Mouse (Mus musculus) T-cell, adult 66 days (primary cell): Measurements from ENCODE around the gene Unc5a. TPM values are rescaled to one million over a fixed set of nuclear protein-coding genes. Genes with fewer than 3 reads are reported as not detected.

Experiments used
- total RNA-seq, 2 experiments: library from RNA; stranded (reverse); gene quantifications; 3 replicates in 1 of 2; 4 replicates in 1 of 2; pipeline ENCODE4 v1.2.4; 2023

Unc5a gene
- 1 to 10 TPM; 1.2 to 4.3 TPM for total RNA-seq

DNA sequence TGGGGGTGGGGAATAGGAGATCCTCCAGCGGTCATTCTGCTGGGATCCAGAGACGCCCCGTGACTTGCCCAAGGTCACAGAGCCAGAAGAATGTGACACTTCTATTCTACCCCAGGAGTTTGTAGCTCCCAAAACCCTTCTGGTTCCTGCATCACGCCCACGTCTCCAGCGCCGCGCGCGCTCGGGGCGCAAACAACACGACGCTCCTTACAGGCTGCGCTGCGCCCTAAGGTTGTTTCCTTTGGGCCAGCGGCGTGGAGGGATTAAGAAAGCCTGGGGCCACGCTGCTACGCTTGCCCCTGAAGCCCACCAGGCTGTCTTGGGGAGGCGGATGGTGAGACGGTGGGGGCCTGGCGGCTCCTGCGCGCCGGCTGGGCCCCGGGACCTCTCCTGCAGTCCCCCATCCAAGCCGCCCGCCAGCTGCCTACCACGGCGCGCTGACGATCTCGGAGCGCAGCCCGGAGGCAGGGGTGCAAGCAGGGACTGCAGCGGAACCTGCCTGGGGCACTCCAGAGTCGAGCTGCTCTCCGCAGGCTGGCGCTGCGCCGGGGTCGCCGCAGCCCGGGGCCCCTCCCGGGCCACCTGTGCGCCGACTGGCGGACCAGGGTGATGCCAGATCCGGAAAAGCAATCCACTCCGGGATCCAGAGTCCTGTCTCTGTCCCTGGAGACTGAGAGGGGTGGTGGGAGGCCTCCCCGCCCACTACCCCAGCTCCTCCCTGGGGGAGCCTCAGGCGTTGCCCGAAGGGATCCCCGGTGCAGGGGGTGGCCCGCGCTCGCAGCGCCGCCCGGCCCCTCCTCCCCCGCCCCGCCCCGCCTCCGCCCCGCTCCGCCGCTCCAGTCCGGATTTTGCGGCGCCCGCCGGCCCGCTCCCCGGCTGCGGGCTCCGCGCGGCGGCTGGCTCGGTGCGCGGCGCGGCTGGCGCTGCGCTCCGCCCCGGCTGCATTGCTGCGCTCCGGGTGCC, at the start of gene Unc5a:
Gene Unc5a (plus strand): TSS at position 881 of the 963 bp plus-strand sequence.

DNA sequence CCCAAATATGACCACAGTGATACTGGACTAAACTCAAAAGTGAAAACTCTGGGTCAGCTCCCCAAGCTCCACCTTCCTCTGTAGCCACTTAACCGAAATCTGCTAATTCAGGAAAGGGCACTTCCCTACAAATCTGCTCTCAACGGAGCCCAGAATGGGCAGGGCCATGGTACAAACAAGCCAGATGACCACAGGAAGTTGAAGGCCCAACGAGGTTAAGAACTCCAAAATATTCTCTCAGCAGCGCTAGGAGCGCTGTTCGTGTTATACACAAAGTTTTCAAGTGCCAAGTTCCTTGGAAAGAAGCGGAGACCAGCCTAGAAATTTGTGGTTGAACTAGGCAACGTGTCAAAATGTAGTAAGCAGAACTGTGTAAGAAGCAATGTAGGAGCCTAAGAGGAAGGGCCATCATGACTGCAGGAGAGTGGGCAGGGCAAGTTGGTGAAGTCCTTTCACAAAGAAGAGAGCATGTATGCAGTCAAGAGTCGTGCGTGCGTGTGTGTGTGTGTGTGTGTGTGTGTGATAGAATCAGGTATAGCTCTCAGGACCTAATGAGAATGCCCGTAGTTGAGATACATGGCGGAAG, 72.1 kb downstream of the Unc5a start, which contains the start of gene Hk3:
Gene Hk3 (minus strand): TSS at position 192 of the 586 bp plus-strand sequence.

Other genes with a start within 250 kb of the Unc5a start
- gene Cdhr2, start 247.9 kb upstream of the Unc5a start, total RNA-seq: not detected
- not detected for gene Gprin1, start 199.5 kb upstream of the Unc5a start, total RNA-seq
- gene Sncb, start 182.8 kb upstream of the Unc5a start, total RNA-seq: not detected
- not detected for gene Eif4e1b, start 165.4 kb upstream of the Unc5a start, total RNA-seq
- 1 to 10 TPM in 1 of 2 experiments, under 1 TPM in 1; 0.84 to 2.1 TPM for gene Tspan17, start 160.0 kb upstream of the Unc5a start, total RNA-seq
- 1 to 10 TPM; 2.0 to 3.9 TPM for gene Hk3, start 72.0 kb downstream of the Unc5a start, total RNA-seq
- 10 to 100 TPM; 72.1 to 73.5 TPM for gene Uimc1, start 150.9 kb downstream of the Unc5a start, total RNA-seq
- gene Zfp346, start 155.9 kb downstream of the Unc5a start, total RNA-seq: 10 to 100 TPM; 31.8 to 34.8 TPM
- not detected for gene Gm17617, start 184.1 kb downstream of the Unc5a start, total RNA-seq
- gene Fgfr4, start 203.2 kb downstream of the Unc5a start, total RNA-seq: not detected